Mouse (Mus musculus) urinary bladder, adult 18-20 months (tissue): ENCODE results near the gene Pard6b.
A peak's percentile ranks its signal among the peaks of the same experiment; 100 is the strongest.

Source experiments
- DNase-seq, 2 experiments: peaks; one replicate each; pipeline ENCODE4 v3.0.0; 2022; ENCODE audit warnings: low spot score in 2 of 2, mixed read lengths in 2 of 2

The Pard6b gene

GRCm38 (mm10) chr2:168128211-168128859, 47.5 kb downstream of the Pard6b start:
- peak; percentile 68 to 70 for DNase-seq

GRCm38 (mm10) chr2:168130046-168130445, 49.2 kb downstream of the Pard6b start:
- no peak for DNase-seq

- DNase-seq: no peak
These were observed 56.4 kb downstream of the Pard6b start for GRCm38 (mm10) chr2:168137161-168137560.

GRCm38 (mm10) chr2:168143794-168144193, 63.0 kb downstream of the Pard6b start:
- DNase-seq: no peak

- DNase-seq: no peak
These were observed 64.6 kb downstream of the Pard6b start for GRCm38 (mm10) chr2:168145437-168145836.

GRCm38 (mm10) chr2:168147722-168148432, 67.1 kb downstream of the Pard6b start:
- no peak for DNase-seq

- no peak for DNase-seq
These were observed 68.4 kb downstream of the Pard6b start for GRCm38 (mm10) chr2:168149241-168149640.
